Mouse (Mus musculus) ES-E14 (cell line): ENCODE results near the gene Mapkapk2.

ENCODE experiments used
- CHD2 ChIP-seq: IDR thresholded peaks from 2 replicates; pipeline ENCODE4 v1.6.1; 2014; ENCODE audit warnings: mild to moderate bottlenecking, low read depth, low read length, inconsistent platforms
- HCFC1 ChIP-seq: IDR thresholded peaks from 2 replicates; pipeline ENCODE4 v1.6.1; 2012; ENCODE audit warnings: low read length, inconsistent platforms, borderline replicate concordance; ENCODE audit not compliant: insufficient read depth
- MAFK ChIP-seq: IDR thresholded peaks from 2 replicates; pipeline ENCODE4 v1.6.1; 2014; ENCODE audit warnings: mild to moderate bottlenecking, low read depth, low read length, inconsistent platforms; ENCODE audit not compliant: insufficient read depth
- ZC3H11A ChIP-seq: IDR thresholded peaks from 2 replicates; pipeline ENCODE4 v1.6.1; 2012; ENCODE audit warnings: low read depth, mild to moderate bottlenecking, inconsistent platforms, low read length, borderline replicate concordance
- ZNF384 ChIP-seq: IDR thresholded peaks from 2 replicates; pipeline ENCODE4 v1.6.1; 2012; ENCODE audit warnings: low read depth, low read length, inconsistent platforms

- no peak for TF ChIP-seq HCFC1
- TF ChIP-seq MAFK: no peak
- no peak for TF ChIP-seq CHD2
- no peak for TF ChIP-seq ZNF384
- no peak for TF ChIP-seq ZC3H11A
Measured at GRCm38 (mm10) chr1:131051073-131051472, 46.6 kb downstream of the Mapkapk2 start.
